Mouse (Mus musculus) thymus, postnatal 10 days (tissue): Measurements from ENCODE around the gene Psmd14.

ENCODE experiments used
- DNase-seq, 2 experiments: peaks; one replicate each; pipeline ENCODE4 v3.0.0; 2021; ENCODE audit warnings: low spot score in 2 of 2

The Psmd14 gene

DNA sequence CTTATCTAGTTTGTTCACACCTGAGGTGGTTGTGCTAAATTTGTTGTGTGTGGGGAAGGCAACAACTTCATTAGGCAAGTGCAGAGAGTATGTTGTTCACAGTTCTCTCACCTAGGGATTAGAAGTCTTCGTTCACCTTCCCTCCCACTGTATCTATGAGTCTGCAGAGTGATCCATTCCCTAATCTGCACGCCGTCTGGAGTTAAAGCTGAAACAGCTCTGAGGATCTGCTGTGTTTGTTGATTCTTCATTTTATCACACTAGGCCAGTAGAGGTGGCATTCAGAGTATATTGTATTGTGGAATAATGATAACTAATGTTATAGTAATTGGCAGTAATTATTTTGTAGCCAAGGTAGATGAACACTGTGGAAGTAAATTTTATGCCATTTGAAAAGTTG lies 48.5 kb downstream of the Psmd14 start:
- DNase-seq: no peak

DNA sequence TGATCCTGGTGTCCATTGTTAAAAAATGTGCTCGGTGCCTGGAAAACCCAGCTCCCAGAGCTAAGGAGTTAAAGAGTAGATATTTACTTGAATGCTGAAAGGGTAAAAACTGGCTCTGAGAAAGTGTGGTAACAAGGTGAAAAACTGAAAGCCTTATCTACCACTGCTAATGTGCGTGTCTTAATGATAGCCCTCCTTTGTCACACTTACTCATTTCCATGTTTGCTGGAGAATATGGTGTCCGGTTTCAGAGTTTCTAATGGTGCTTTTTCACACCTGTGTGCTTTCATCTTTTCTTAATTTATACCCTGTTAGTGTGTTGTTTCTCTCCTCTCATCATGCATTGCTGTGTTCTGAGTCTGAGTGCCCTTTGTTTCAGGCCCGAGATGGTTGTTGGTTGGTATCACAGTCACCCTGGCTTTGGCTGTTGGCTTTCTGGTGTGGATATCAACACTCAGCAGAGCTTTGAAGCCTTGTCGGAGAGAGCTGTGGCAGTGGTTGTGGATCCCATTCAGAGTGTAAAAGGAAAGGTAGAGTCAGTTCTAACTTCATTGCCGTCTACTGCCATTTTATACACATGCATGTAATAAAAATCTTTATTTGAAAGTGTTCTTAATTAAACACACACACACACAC lies 53.1 kb downstream of the Psmd14 start:
- no peak for DNase-seq

DNA sequence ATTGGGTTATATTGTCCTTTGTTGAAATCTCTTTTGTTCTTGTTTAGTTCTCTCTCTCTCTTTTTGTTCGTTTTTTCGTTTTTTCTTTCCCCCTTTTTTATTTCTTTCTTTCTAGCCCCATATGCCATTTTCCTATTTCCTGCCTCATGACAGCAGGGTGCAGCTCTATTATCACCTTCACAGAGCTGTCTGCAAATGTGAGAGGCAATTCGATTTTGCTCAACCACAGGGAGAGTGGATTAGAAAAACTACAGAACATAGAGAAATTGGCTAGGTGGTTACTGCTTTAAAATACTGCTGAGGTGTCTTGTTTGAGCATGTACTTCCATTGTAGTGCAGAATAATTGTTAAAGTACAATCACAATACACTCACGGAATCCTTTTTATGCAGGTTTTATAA lies 54.0 kb downstream of the Psmd14 start:
- DNase-seq: no peak

- DNase-seq: no peak
These were observed 69.3 kb downstream of the Psmd14 start for GRCm38 (mm10) chr2:61780794-61781193.

- DNase-seq: no peak
These were observed 83.5 kb downstream of the Psmd14 start for GRCm38 (mm10) chr2:61794960-61795359.

DNA sequence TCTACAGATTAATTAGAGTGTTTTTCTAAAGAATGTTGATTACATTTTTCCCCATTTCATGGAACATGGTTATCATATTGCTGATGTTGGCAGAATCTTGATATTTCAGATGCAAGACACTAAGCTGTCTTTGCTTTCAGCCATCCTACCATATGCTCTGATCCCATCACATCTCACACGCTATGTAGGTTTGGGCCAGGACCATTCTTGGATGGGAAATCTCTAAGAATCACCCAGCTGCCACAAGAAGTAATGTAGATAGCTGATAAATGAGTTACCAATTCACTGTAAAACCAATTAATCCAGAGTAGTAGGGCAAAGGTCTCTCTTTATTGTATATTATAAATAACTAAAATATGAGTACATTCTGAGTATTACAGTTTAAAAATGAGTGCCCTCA lies 86.6 kb downstream of the Psmd14 start:
- no peak for DNase-seq

DNA sequence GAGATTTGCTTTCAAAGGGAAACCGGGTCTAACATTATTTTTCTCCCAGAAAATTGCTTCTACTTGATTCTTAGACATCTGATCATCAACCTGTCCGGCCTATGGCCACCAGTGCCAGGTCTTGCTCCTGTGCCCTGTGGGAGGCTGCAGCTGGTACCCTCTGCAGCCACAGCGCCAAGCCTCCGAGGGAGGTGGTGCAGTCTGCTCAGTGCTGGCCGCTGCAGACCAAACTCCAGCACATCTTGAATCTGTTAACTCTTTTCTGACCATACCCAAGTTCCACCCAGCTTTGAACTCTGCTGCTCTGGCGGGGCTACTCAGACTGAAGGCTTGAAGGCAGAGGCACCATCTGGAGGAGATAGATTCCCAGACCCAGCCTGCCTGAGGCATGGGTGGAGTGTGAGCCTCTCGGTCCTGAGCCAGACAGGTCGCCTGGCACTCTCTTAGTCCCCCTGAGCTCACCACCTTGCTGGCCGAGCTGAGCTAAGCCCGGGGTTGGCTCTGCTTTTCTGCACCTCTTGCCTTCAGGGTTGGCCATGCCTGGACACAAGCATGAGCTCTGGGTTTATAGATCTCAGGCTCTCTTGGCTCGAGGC lies 91.3 kb downstream of the Psmd14 start, which contains the start of gene Tbr1:
Tbr1 (plus strand) TSS at position 275 of the 596 bp plus-strand sequence.
- no peak for DNase-seq

- no peak for DNase-seq
These were observed 92.2 kb downstream of the Psmd14 start for GRCm38 (mm10) chr2:61803443-61804367.

- no peak for DNase-seq
These were observed 92.9 kb downstream of the Psmd14 start for GRCm38 (mm10) chr2:61804382-61804840.

GRCm38 (mm10) chr2:61804841-61805540 lies 93.5 kb downstream of the Psmd14 start:
- DNase-seq: no peak

GRCm38 (mm10) chr2:61805541-61806345 lies 94.2 kb downstream of the Psmd14 start:
- DNase-seq: no peak

DNA sequence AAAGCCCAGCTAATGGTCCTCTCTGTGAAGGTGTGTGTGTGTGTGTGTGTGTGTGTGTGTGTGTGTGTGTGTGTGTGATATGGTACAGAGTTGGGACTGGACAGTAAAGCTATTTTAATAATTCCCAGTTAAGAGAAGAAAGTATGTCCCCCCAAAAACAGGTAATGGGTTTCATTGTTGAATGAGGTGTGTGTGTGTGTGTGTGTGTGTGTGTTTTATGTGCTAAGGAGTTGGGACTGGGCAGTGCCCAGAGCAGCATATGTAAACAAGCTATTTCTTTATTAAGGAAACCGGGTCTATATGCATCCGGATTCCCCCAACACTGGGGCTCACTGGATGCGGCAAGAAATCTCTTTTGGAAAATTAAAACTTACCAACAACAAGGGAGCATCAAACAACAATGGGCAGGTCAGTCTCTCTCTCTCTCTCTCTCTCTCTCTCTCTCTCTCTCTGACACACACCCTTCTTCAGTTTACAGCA lies 94.9 kb downstream of the Psmd14 start:
- DNase-seq: no peak

- DNase-seq: no peak
These were observed 95.7 kb downstream of the Psmd14 start for GRCm38 (mm10) chr2:61807151-61807550.

GRCm38 (mm10) chr2:61807781-61808180 lies 96.3 kb downstream of the Psmd14 start:
- no peak for DNase-seq

GRCm38 (mm10) chr2:61808776-61809175 lies 97.3 kb downstream of the Psmd14 start:
- no peak for DNase-seq

DNA sequence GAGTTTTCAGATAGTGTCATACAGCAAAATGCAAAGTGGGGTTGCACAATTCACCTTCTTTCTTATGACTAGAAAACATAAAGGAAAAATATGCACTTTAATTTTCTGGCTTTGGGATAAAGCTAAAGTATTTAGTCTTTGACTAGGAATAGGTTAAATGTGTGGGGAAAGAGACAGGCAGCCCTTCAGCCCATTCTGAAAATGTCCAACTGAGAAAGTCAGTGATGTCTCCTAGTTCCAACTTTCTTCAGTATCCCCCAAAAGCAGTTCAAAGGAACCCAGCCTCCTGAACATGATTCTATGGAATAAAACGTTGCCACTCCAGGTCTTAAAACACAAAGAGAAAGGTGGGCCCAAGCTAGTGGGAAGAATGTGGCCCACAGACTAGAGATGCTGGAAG lies 97.9 kb downstream of the Psmd14 start:
- no peak for DNase-seq

DNA sequence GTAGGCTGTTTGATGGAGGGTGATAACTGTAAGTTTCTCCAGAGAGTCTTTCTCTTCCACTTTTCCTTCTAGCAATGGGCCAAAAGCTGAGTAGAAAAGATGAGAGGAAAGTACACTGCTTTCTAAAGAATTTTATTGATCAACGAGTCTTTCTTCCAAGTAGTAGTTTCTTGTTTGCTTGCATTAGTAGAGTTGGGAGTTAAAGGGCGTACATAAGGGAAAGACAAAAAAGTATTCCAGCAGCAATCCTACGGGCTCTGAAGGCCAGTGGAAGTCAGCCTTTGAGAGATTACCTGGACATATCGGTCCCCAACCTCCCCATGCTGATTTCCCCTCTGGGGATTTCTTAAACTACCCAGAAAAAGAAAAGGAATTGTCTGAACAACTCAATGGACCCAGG lies 99.3 kb downstream of the Psmd14 start:
- DNase-seq: no peak

DNA sequence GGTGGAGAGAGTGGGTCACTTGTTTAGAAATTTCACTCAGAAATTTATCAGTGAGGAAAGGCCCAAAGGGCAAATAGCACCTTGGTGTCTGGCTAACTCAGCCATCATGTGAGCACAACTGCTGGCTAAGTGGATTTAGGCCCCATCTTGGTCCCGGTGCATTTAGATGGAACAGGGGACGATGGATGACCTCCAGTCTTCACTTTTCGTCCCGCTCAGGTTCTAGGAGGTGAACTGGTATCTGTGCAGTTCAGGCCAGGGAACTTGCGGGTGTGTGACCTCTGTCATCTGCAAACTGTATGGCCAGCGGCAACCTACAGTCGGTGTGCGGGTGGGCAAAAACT lies 99.6 kb downstream of the Psmd14 start:
- DNase-seq: no peak

GRCm38 (mm10) chr2:61811507-61812421 lies 100.3 kb downstream of the Psmd14 start:
- DNase-seq: no peak

GRCm38 (mm10) chr2:61812536-61812935 lies 101.0 kb downstream of the Psmd14 start:
- DNase-seq: no peak
